Mouse (Mus musculus) bone marrow macrophage, adult 2 months (primary cell): ENCODE measurements around the gene Lrrc40.

Experiments used
- CTCF ChIP-seq: IDR thresholded peaks from 2 replicates; pipeline ENCODE4 v1.5.1; 2012; ENCODE audit warnings: low read depth, mild to moderate bottlenecking, low read length, moderate library complexity
- POLR2A ChIP-seq: IDR thresholded peaks from 2 replicates; pipeline ENCODE4 v1.6.1; 2012; ENCODE audit warnings: mild to moderate bottlenecking, low read depth, low read length, borderline replicate concordance

GRCm38 (mm10) chr3:158032106-158032505, 4.4 kb upstream of the Lrrc40 start:
- TF ChIP-seq CTCF (no peak), POLR2A (no peak)
